Mouse (Mus musculus) embryonic facial prominence, embryonic 11.5 days (tissue): Measurements from ENCODE around the gene Dab1. TPM values are rescaled to one million over a fixed set of nuclear protein-coding genes. Genes with fewer than 3 reads are reported as not detected.

Experiments
- ATAC-seq: fragments of 200-750 bp; cut with Nextera tagmentation; replicated peaks from 2 replicates; pipeline ENCODE4 v1.8.0; 2017; ENCODE audit warnings: low read depth; ENCODE audit not compliant: insufficient number of reproducible peaks, low FRiP score, low TSS enrichment
- DNase-seq: peaks from one replicate; pipeline ENCODE4 v3.0.0-alpha.2; 2015; ENCODE audit warnings: low spot score
- H3K27ac ChIP-seq: fragments of 300-500 bp; sonication (generic); replicated peaks from 2 replicates; pipeline ENCODE4 v1.5.1; 2014; ENCODE audit warnings: mild to moderate bottlenecking, low read depth, low read length, control low read depth
- H3K27me3 ChIP-seq: fragments of 300-500 bp; sonication (generic); 2 replicates; pipeline ENCODE4 v1.6.1; 2014; ENCODE audit warnings: mild to moderate bottlenecking, low read length, moderate library complexity, mixed read lengths; ENCODE audit not compliant: control insufficient read depth, insufficient read depth
- H3K36me3 ChIP-seq: fragments of 300-500 bp; sonication (generic); replicated peaks from 2 replicates; pipeline ENCODE4 v1.6.1; 2014; ENCODE audit warnings: low read depth, mild to moderate bottlenecking, low read length, moderate library complexity, mixed read lengths; ENCODE audit not compliant: control insufficient read depth, insufficient read depth
- H3K4me1 ChIP-seq: fragments of 300-500 bp; sonication (generic); 2 replicates; pipeline ENCODE4 v1.6.1; 2014; ENCODE audit warnings: low read length, mixed read lengths; ENCODE audit not compliant: control insufficient read depth, insufficient read depth
- H3K4me2 ChIP-seq: fragments of 300-500 bp; sonication (generic); 2 replicates; pipeline ENCODE4 v1.6.1; 2014; ENCODE audit warnings: low read depth, mild to moderate bottlenecking, control low read depth, low read length, moderate library complexity
- H3K4me3 ChIP-seq: fragments of 300-500 bp; sonication (generic); 2 replicates; pipeline ENCODE4 v1.5.1; 2014; ENCODE audit warnings: low read depth, low read length, control low read depth
- H3K9ac ChIP-seq: fragments of 300-500 bp; sonication (generic); replicated peaks from 2 replicates; pipeline ENCODE4 v1.6.1; 2014; ENCODE audit warnings: mild to moderate bottlenecking, control low read depth, low read length
- H3K9me3 ChIP-seq: fragments of 300-500 bp; sonication (generic); replicated peaks from 2 replicates; pipeline ENCODE4 v1.6.1; 2016; ENCODE audit warnings: mild to moderate bottlenecking, low read length, inconsistent platforms, mixed read lengths; ENCODE audit not compliant: control insufficient read depth
- WGBS: fragments of 180-500 bp; shearing (Covaris S2); extraction: QIAGEN DNeasy Blood & Tissue Kit; methylation state at CpG from one replicate; pipeline ENCODE4 v1.1.7; 2014; 5-methylcytosine and 5-hydroxymethylcytosine counted together
- polyA plus RNA-seq: library from polyadenylated mRNA; unstranded; fragments of >200 nt; fragmentation: Nextera tagmentation; extraction: Ambion mirVana; gene quantifications from 2 replicates; pipeline ENCODE4 v1.2.1, GENCODE M21; 2014

The Dab1 gene
- 17.6 and 19.3 TPM in 2 replicates for polyA plus RNA-seq

DNA sequence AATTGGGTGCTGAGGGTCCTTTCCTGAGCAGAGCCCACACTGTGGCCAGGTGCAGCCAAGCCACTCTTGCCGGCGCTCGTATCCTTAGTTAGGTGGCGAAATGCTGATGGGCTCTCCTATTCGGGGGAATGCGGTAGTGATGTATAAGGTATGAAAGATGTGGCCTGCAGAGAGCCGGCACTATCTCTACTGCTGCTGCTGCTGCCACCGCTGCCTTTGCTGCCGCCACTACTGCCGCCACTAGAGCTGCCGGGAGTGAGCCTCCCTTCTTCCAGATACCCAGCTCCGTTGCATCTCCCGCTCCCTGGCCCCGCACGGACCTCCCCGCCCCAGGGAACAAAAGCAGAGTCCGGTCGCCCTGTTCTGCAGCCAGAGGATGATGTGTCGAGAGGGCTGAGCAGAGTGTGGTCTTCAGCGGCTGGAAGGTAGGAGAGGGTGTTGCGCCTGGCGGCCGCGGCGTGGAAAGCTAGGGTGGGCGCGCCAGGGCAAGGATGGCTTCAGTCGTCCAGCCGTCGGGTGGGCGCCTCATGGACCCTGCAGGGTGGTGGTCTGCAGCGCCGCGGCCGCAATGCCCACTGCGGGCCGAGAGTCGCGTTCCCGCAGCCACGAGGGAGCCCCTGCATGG lies at the start of gene Dab1:
Gene Dab1, plus strand, starts transcription at position 39 of the 625 bp plus-strand sequence.
- 0 out of 2 replicates have a peak, but pooled peaks have one; percentile 48 for ATAC-seq
- WGBS, result under 1% methylated on average over 36 of the region's 41 CpGs
- peak within 1 kb of the TSS; percentile 37 for H3K4me3 ChIP-seq
- H3K9me3 ChIP-seq, result no peaks in the 10 kb centered on the region
- H3K9ac ChIP-seq, result peak within 1 kb of the TSS; percentile 13; the same call in 1 of the 2 replicates
- no peaks in the 10 kb centered on the region for H3K4me1 ChIP-seq
- peaks cover 34% of the 10 kb centered on the region for H3K27me3 ChIP-seq
- no peak within 1 kb of the TSS for H3K27ac ChIP-seq
- no peaks in the 10 kb centered on the region for H3K36me3 ChIP-seq
- H3K4me2 ChIP-seq, result peak within 1 kb of the TSS; percentile 63
- DNase-seq, result peak; percentile 54

DNA sequence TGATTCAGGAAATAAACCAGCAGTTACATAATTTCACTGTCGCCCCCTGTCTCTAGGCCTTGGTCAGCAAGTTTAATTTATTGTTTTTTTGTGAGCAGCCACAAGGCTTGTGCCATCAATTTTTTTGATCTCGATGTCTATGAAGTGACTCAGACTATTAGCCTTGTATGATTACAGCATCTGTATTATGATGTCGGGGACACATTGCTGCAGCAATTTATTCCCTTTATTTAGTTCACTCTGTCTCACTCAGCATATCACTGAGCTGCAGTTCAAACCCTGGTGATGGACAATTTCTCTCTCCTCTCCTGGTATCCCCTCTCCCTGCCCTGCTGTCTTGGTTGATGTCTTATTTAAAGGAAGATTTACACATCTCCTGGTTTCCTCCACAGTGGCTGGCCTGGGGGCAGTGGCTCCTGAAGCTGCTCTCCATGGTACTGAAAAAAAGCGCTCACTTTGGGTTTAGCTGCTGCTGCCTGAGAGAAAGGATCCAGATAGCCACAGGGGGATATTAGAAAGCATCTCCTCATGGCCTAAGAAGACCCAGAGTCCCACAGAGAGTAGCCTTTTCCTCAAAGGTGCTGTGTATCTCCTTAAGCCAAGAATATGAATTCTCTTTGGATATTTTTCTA lies 47.3 kb upstream of the Dab1 start:
- Histone ChIP-seq H3K27ac (no peak overlapping the region), H3K9ac (no peak overlapping the region), H3K9me3 (no peaks in the 10 kb centered on the region), H3K36me3 (no peaks in the 10 kb centered on the region), H3K4me3 (no peak overlapping the region), H3K4me2 (no peak overlapping the region), H3K27me3 (no peaks in the 10 kb centered on the region), H3K4me1 (no peaks in the 10 kb centered on the region)
- peak; percentile 84 for DNase-seq
- ATAC-seq, result no peak
- WGBS, result 70% methylated on average over 4 of the region's 4 CpGs

DNA sequence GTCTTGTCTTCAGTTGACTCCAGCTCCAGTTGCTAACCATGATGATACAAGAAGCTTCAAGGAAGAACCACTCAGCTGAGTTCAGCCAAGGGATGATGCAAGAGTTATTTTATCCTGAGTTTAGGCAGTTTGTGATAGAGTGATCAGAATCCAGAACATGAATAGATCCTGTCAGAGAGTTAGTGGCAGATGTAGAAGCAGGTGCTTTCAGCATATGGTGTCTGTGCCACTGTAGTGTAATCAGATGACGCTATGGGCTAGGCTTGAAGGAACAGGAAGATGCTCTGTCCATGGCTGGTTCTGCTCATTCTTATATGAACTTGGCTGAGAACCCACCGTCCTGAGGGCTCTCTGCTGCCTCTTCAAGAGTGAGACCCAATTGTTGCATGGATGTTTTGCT lies 43.6 kb upstream of the Dab1 start:
- no peak for DNase-seq
- Histone ChIP-seq H3K9me3 (no peaks in the 10 kb centered on the region), H3K4me2 (no peak overlapping the region), H3K36me3 (no peaks in the 10 kb centered on the region), H3K9ac (no peak overlapping the region), H3K27ac (no peak overlapping the region), H3K27me3 (no peaks in the 10 kb centered on the region), H3K4me1 (no peaks in the 10 kb centered on the region), H3K4me3 (no peak overlapping the region)
- no peak for ATAC-seq
- 83% methylated on average over 2 of the region's 2 CpGs for WGBS

DNA sequence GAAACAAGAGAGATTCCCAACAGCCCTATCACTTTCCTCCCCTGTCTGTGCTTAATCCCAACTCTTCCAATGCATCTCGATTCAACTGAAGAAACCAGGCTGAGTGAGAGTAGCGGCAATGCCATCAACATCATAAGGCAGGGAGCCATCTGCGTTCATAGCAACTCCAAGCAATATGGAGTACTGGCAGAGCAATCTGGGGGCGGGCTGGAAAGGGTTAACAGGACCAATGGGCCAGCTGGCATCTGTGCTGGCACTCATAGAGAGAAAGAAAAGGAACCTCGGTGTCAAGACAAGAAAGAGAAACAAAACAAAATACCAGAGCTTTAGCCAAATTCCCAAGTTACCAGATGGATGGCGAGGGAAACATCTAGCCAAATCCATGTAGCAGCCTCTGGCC lies 42.9 kb upstream of the Dab1 start:
- Histone ChIP-seq H3K27me3 (no peaks in the 10 kb centered on the region), H3K4me1 (no peaks in the 10 kb centered on the region), H3K27ac (no peak overlapping the region), H3K36me3 (no peaks in the 10 kb centered on the region), H3K9ac (no peak overlapping the region), H3K4me3 (no peak overlapping the region), H3K9me3 (no peaks in the 10 kb centered on the region), H3K4me2 (no peak overlapping the region)
- ATAC-seq (no peak), DNase-seq (no peak)
- 79% methylated on average over 6 of the region's 6 CpGs for WGBS

DNA sequence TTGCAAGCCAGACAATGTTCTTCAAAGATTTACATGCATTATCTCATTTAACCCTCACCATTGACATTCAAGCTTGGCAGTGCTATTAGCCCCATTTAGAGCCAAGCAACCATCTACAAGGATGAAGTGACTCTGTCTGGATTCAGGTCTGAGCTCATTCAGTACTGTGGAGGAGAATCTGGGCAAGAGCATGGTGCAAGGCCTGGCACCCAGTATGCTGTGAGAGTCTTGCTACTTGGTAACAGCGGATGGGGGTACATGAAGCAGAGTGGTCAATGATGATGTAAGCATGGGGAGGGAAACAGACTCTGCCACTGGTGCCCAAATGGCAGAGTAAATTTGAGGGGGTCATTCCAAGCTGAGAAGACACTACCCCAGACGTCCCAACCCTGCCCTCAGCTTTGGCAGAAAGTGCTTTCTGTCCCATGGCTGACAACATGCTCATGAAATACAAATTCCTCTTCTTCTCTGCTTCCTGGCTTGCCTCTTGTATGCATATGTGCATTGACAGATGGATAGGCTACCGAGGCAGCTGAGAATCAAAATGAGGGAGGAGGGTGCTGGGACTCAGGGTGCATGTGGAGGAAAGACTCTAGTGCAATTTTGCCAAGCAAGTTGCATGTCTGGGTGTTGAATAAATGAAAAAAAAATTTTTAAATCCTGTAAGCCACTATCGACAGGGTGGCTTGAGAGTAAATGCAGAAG lies 41.9 kb upstream of the Dab1 start:
- Histone ChIP-seq H3K27me3 (no peaks in the 10 kb centered on the region), H3K4me1 (no peaks in the 10 kb centered on the region), H3K36me3 (no peaks in the 10 kb centered on the region), H3K9me3 (no peaks in the 10 kb centered on the region), H3K9ac (no peak overlapping the region), H3K4me2 (no peak overlapping the region), H3K27ac (no peak overlapping the region), H3K4me3 (no peak overlapping the region)
- ATAC-seq, result no peak
- no peak for DNase-seq
- 84% methylated on average over 4 of the region's 4 CpGs for WGBS

DNA sequence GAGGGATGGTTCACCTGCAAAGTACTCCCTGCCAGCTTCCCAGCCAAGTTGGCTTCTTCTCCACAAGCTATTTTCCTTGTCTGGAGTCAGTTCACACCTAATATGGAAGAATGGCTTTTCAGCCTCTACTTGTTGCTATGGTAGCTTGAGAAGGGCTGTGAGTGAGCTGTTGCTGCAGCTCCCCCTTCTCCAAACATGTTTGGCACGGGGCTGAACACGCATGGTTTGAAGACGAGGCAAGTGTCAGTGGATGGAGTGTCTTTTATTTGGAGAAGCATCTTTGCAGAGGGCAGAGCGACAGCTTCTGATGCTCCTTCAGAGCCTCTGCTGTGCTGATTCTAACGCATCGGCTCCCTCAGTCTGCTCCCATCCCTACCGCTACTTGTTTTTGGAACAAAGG lies 41.3 kb upstream of the Dab1 start:
- no peaks in the 10 kb centered on the region for H3K36me3 ChIP-seq
- no peaks in the 10 kb centered on the region for H3K27me3 ChIP-seq
- no peak overlapping the region for H3K9ac ChIP-seq
- no peaks in the 10 kb centered on the region for H3K4me1 ChIP-seq
- ATAC-seq (no peak), DNase-seq (no peak)
- no peak overlapping the region for H3K27ac ChIP-seq
- no peak overlapping the region for H3K4me3 ChIP-seq
- 81% methylated on average over 7 of the region's 7 CpGs for WGBS
- no peaks in the 10 kb centered on the region for H3K9me3 ChIP-seq
- H3K4me2 ChIP-seq, result no peak overlapping the region

DNA sequence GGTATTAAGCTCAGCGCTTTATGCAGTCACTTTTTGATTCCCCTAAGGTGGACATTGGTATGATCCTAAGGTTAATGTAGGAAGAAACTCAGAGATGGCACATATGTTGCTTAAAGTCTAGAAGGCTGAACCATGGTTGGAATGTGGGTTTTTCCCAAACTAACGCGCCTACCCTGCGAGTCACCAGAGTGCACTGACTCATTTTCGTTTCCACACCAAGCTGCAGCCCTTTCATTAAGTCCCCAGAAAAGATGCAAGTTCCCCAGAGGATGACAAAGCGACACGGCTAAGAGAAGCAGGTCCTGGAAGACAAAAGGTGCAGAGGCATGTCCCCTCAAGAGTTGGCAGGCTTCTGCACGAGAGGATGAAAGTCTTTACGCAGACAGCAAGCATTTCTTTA lies 39.1 kb upstream of the Dab1 start:
- WGBS, result 89% methylated on average over 9 of the region's 9 CpGs
- no peaks in the 10 kb centered on the region for H3K4me1 ChIP-seq
- H3K27me3 ChIP-seq, result no peaks in the 10 kb centered on the region
- no peak overlapping the region for H3K4me2 ChIP-seq
- H3K9ac ChIP-seq, result no peak overlapping the region
- no peak overlapping the region for H3K27ac ChIP-seq
- H3K36me3 ChIP-seq, result no peaks in the 10 kb centered on the region
- H3K9me3 ChIP-seq, result no peaks in the 10 kb centered on the region
- no peak for ATAC-seq
- DNase-seq, result no peak
- H3K4me3 ChIP-seq, result no peak overlapping the region

DNA sequence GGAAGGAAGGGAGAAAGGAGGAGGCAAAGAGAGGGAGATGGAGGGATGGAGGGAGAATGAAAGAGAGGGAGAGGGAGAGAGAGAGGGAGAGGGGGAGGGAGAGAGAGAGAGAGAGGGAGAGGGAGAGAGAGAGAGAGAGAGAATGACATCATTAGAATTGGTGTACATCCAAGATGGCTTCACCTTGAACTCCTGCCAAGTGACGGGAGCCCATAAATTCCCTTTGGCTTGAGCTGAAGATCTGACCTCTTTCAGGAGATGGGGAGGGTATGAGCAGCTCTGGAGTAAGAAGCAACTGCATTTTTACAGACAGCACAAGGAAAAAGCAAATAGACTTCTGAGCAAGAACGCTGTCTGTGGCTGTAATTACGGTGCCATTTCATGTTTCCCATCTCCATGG lies 4.1 kb upstream of the Dab1 start:
- H3K27me3 ChIP-seq, result peaks cover 19% of the 10 kb centered on the region
- DNase-seq (no peak), ATAC-seq (no peak)
- H3K4me3 ChIP-seq, result no peak overlapping the region
- no peaks in the 10 kb centered on the region for H3K9me3 ChIP-seq
- no peaks in the 10 kb centered on the region for H3K4me1 ChIP-seq
- no peak overlapping the region for H3K9ac ChIP-seq
- 89% methylated on average over 3 of the region's 3 CpGs for WGBS
- H3K27ac ChIP-seq, result no peak overlapping the region
- no peak overlapping the region for H3K4me2 ChIP-seq
- no peaks in the 10 kb centered on the region for H3K36me3 ChIP-seq
